Mouse (Mus musculus): Measurements from ENCODE around the gene Dlgap5. TPM values are rescaled to one million over a fixed set of nuclear protein-coding genes. Genes with fewer than 3 reads are reported as not detected.

Dlgap5 gene
- polyA plus RNA-seq, 1 experiment = 11.5 TPM

DNA sequence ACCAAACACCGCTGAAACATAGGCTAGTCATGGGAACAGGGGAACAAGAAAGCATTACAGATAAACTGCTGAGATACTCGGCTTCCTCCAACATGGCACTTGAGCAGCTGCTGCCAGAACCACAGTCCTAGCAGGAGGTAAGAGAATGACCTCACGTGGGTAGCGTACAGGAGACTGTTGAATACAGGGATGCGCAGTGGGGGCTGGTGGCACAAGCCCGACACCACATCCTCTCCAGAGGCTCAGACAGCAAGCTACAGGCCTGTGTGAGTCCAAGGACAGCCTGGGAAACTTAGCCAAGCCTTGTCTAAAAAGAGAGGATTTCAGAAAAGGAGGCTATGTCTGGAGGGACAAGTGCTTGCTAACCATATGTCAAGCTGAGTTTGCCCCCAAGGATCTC is 23.2 kb downstream of the Dlgap5 start:
- TF ChIP-seq CTCF (IDR thresholded peaks at IDR 0.05; ENCODE audit: borderline replicate concordance, extremely low read depth, insufficient read depth, insufficient read length) (no peak), POLR2A (IDR thresholded peaks at IDR 0.05; ENCODE audit: borderline replicate concordance, extremely low read depth, insufficient read depth, insufficient read length, poor library complexity, severe bottlenecking) (no peak)
- DNase-seq (ENCODE audit: low read depth) = no peak

- DNase-seq (ENCODE audit: low read depth) = no peak
- TF ChIP-seq CTCF (IDR thresholded peaks at IDR 0.05; ENCODE audit: borderline replicate concordance, extremely low read depth, insufficient read depth, insufficient read length) (no peak), POLR2A (IDR thresholded peaks at IDR 0.05; ENCODE audit: borderline replicate concordance, extremely low read depth, insufficient read depth, insufficient read length, poor library complexity, severe bottlenecking) (no peak)
Measured at GRCm38 (mm10) chr14:47393354-47394094, 24.7 kb downstream of the Dlgap5 start.

- TF ChIP-seq CTCF (IDR thresholded peaks at IDR 0.05; ENCODE audit: borderline replicate concordance, extremely low read depth, insufficient read depth, insufficient read length) (no peak), POLR2A (IDR thresholded peaks at IDR 0.05; ENCODE audit: borderline replicate concordance, extremely low read depth, insufficient read depth, insufficient read length, poor library complexity, severe bottlenecking) (no peak)
- DNase-seq (ENCODE audit: low read depth) = no peak
Measured at GRCm38 (mm10) chr14:47386125-47386524, 32.1 kb downstream of the Dlgap5 start.

- DNase-seq (ENCODE audit: low read depth) = no peak
- TF ChIP-seq CTCF (IDR thresholded peaks at IDR 0.05; ENCODE audit: borderline replicate concordance, extremely low read depth, insufficient read depth, insufficient read length) (no peak), POLR2A (IDR thresholded peaks at IDR 0.05; ENCODE audit: borderline replicate concordance, extremely low read depth, insufficient read depth, insufficient read length, poor library complexity, severe bottlenecking) (no peak)
Measured at GRCm38 (mm10) chr14:47384653-47385052, 33.6 kb downstream of the Dlgap5 start.

DNA sequence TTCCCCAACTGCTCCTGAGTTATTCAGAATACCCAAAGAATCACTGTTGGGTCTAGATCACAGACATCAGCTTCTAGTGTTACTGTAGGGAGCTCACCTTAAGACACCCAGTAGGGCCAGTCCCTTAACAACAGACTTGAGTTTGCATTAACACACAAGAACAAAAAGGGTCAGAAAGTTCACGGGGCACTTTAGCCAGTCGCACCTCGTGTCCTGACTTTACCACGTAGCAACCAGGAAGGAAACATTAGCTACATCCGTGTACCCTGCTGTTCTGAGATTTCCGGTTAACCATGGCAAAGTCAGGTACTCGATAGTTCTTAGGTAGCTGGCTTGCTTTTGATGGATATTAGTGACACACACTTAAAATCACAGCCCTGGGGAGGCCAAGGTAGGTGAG is 34.3 kb downstream of the Dlgap5 start:
- TF ChIP-seq CTCF (IDR thresholded peaks at IDR 0.05; ENCODE audit: borderline replicate concordance, extremely low read depth, insufficient read depth, insufficient read length) (no peak), POLR2A (IDR thresholded peaks at IDR 0.05; ENCODE audit: borderline replicate concordance, extremely low read depth, insufficient read depth, insufficient read length, poor library complexity, severe bottlenecking) (no peak)
- DNase-seq (ENCODE audit: low read depth) = no peak

GRCm38 (mm10) chr14:47378336-47378735 is 39.9 kb downstream of the Dlgap5 start:
- DNase-seq (ENCODE audit: low read depth) = no peak
- no peak for TF ChIP-seq POLR2A (IDR thresholded peaks at IDR 0.05; ENCODE audit: borderline replicate concordance, extremely low read depth, insufficient read depth, insufficient read length, poor library complexity, severe bottlenecking)
- TF ChIP-seq CTCF (IDR thresholded peaks at IDR 0.05; ENCODE audit: borderline replicate concordance, extremely low read depth, insufficient read depth, insufficient read length) = no peak

GRCm38 (mm10) chr14:47376526-47376925 is 41.7 kb downstream of the Dlgap5 start:
- TF ChIP-seq POLR2A (IDR thresholded peaks at IDR 0.05; ENCODE audit: borderline replicate concordance, extremely low read depth, insufficient read depth, insufficient read length, poor library complexity, severe bottlenecking) (no peak), CTCF (IDR thresholded peaks at IDR 0.05; ENCODE audit: borderline replicate concordance, extremely low read depth, insufficient read depth, insufficient read length) (no peak)
- no peak for DNase-seq (ENCODE audit: low read depth)

DNA sequence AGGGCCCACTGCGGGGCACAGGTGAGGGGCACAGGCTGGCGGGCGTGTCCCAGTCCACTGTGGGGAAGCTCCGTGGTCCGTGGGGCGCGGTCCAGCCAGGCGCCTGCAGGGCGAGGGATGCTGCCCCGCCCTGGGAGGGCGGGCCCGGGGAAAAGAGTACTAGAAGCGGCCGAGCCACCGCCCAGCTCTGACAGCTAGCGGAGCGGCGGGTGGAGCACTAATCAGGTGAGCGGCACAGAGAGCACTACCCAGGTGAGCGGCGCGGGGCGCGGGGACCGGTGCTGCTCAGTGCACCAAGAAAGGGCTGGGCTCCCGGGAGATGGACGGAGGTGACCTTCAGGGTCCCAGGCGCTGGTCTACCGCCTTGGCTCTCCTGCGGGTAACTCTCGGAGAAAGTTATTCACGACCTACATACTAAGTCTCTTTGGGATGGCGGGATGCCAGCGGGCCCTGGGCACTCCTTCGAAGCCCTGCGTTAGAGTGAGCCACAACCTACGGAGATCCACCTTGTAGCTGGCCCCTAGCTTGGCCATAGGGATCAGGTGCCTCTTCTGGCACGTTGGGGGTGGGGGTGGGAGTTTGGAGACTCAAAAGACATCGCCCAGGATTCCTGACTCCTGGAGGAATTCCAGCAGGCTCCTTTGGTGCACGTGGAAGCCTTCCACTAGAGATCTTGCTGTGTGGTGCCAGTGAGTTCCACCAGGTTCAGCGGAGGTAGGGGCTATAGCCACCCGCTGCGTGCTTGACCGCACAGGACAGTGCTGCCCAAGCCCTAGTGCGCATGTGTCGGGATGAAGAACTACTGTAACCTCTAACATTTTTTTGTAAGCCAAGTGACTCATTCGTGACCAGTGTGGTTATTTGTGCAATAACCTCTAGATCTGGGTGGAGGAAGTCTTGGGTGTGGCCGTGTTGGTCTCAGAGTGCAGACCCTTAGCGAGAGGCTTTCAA is 44.2 kb downstream of the Dlgap5 start:
- DNase-seq (ENCODE audit: low read depth) = no peak
- no peak for TF ChIP-seq CTCF (IDR thresholded peaks at IDR 0.05; ENCODE audit: borderline replicate concordance, extremely low read depth, insufficient read depth, insufficient read length)
- TF ChIP-seq POLR2A (IDR thresholded peaks at IDR 0.05; ENCODE audit: borderline replicate concordance, extremely low read depth, insufficient read depth, insufficient read length, poor library complexity, severe bottlenecking) = no peak

- TF ChIP-seq CTCF (IDR thresholded peaks at IDR 0.05; ENCODE audit: borderline replicate concordance, extremely low read depth, insufficient read depth, insufficient read length) = no peak
- no peak for TF ChIP-seq POLR2A (IDR thresholded peaks at IDR 0.05; ENCODE audit: borderline replicate concordance, extremely low read depth, insufficient read depth, insufficient read length, poor library complexity, severe bottlenecking)
- no peak for DNase-seq (ENCODE audit: low read depth)
Measured at GRCm38 (mm10) chr14:47371689-47372088, 46.5 kb downstream of the Dlgap5 start.

DNA sequence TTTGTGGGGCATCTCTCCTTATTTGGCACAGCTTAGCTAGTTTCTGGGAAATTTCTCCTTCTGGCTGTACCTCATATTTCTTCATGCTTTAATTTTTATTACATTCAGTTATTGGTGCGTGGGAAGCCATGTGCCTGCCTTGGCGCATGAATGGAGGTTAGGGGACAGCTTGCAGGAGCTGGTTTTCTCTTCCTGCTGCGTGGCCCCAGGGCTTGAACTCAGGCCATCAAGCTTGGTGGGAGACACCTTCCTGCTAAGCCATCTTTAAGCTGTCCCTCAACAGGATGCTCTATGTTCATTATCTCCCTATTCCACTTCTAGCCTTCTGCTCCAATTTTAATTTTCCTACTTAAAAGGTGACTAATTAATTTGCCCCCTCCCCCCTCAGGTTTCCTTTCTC is 47.4 kb downstream of the Dlgap5 start:
- no peak for DNase-seq (ENCODE audit: low read depth)
- TF ChIP-seq POLR2A (IDR thresholded peaks at IDR 0.05; ENCODE audit: borderline replicate concordance, extremely low read depth, insufficient read depth, insufficient read length, poor library complexity, severe bottlenecking) (no peak), CTCF (IDR thresholded peaks at IDR 0.05; ENCODE audit: borderline replicate concordance, extremely low read depth, insufficient read depth, insufficient read length) (no peak)

DNA sequence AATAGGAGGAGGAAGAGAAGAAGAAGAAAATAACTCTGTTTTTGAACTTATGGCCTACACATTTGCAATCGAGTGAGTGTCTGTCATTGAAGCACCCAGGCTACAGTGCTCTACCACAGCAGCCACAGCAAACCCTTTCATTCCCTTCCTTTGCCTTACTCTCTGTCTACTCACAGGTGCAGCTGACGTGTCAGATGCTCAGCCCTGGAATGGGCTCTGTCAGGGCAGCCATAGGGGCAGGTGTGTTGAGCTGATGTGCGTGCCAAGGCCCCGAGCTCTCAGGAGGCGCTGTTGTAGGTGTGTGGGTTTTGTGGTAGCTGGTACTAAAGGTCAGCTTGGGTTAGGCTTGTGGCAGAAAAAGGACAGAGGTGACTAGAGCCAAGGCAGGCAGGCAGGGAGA is 48.5 kb downstream of the Dlgap5 start:
- no peak for DNase-seq (ENCODE audit: low read depth)
- no peak for TF ChIP-seq CTCF (IDR thresholded peaks at IDR 0.05; ENCODE audit: borderline replicate concordance, extremely low read depth, insufficient read depth, insufficient read length)
- no peak for TF ChIP-seq POLR2A (IDR thresholded peaks at IDR 0.05; ENCODE audit: borderline replicate concordance, extremely low read depth, insufficient read depth, insufficient read length, poor library complexity, severe bottlenecking)

Measured in brain, embryonic 14.5 days (tissue).